Mouse (Mus musculus): ENCODE measurements around the gene Kctd21. TPM values are rescaled to one million over a fixed set of nuclear protein-coding genes. Genes with fewer than 3 reads are reported as not detected.

The Kctd21 gene
- polyA plus RNA-seq, 1 experiment, result not detected

DNA sequence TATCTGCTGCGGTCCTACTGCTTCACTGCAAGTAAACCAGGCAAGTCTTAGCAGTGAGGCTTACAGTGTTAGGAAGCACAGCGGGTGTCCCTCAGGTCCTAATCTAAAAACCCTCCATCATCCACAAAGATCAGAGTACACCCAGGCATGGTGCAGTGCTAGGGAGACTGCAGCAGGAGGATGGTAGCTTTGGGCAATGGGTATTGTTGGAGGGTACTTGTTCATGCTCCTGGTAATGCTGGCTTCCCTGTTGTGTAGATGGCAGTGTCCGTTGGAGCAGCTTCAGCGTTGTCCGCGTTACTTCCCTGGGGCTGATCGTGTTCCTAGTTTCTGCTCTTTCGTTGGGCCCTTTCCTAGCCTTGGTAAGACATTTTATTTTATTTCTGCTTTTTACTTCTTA lies 50.5 kb downstream of the Kctd21 start:
- TF ChIP-seq POLR2A (IDR thresholded peaks at IDR 0.05; ENCODE audit: insufficient read depth, low read depth, low read length) (no peak), CTCF (IDR thresholded peaks at IDR 0.05; ENCODE audit: insufficient read depth, low read depth, low read length) (no peak)
- H3K27ac ChIP-seq (ENCODE audit: insufficient read depth, low read depth, low read length), result no peak overlapping the region
- 0 out of 2 replicates have a peak, but pooled peaks cover 1% of the 10 kb centered on the region for H3K4me1 ChIP-seq (ENCODE audit: control insufficient read depth, insufficient read depth, low read length)
- 90% methylated on average over 8 of the region's 8 CpGs for WGBS
- H3K4me3 ChIP-seq (ENCODE audit: insufficient read depth, low read depth, low read length), result no peak overlapping the region

DNA sequence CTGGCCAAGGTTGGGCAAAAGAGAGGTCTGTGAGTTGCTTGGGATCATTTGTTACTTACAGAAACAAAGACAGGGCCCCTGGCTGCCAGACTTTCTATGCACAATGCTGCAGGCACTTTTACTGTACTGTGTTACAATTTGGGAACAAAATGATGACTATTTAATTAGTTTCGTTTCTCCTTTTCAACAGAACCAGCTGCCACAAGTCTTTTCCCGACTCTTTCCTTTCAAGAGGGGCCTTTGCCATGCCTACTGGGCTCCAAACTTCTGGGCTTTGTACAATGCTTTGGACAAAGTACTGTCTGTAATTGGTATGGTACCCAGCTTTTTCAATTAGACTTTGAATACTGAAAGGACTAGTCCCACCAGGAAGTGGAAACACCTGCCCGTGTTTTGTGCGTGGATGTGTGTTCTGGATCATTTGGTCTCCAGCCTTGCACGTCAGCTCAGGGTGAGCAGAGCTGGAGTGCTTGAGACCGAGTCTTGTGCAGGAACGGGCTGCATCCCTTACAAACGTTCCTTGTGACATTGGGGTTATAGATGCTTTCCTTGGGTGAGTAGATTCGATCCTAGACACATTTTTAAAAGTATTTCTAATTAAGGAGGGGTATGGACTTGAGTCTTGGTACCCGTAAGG lies 51.5 kb downstream of the Kctd21 start:
- TF ChIP-seq POLR2A (IDR thresholded peaks at IDR 0.05; ENCODE audit: insufficient read depth, low read depth, low read length) (no peak), CTCF (IDR thresholded peaks at IDR 0.05; ENCODE audit: insufficient read depth, low read depth, low read length) (no peak)
- Histone ChIP-seq H3K4me1 (ENCODE audit: control insufficient read depth, insufficient read depth, low read length) (0 out of 2 replicates have a peak, but pooled peaks cover 2% of the 10 kb centered on the region), H3K4me3 (ENCODE audit: insufficient read depth, low read depth, low read length) (no peak overlapping the region), H3K27ac (ENCODE audit: insufficient read depth, low read depth, low read length) (no peak overlapping the region)
- WGBS, result 52% methylated on average over 10 of the region's 10 CpGs

DNA sequence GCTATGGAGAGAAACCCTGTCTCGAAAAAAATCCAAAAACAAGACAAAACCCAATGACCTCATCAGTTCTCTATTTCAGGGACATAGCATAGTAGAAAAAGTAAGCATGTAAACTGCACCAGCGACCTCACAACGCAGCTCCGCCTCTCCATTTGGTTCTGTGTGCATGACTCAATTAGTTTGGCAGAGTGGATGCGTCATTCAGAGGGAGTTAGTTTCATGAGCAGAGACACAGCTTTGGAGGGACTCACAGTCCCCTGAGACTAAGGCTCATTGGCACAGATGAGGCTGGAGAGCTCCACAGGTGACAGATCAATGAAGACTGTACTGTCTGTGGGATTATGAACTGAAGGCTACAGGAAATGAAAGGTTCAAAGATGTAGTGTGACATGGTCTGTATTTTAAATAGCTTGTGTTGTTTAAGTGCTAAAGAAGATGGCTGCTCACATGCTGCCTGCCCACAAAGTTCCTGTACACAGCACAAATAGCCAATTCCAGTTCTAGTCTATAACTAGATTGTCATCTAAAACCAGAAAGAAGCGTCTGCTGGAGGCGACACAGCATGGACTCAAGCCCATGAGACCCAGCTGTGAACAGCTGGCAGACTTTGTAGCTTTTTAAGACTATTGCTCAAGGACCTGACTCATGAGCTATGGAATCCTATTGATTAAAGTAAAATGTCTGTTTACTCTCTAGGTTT lies 54.1 kb downstream of the Kctd21 start:
- Histone ChIP-seq H3K27ac (ENCODE audit: insufficient read depth, low read depth, low read length) (no peak overlapping the region), H3K4me3 (ENCODE audit: insufficient read depth, low read depth, low read length) (no peak overlapping the region), H3K4me1 (ENCODE audit: control insufficient read depth, insufficient read depth, low read length) (0 out of 2 replicates have a peak, but pooled peaks cover 2% of the 10 kb centered on the region)
- no peak for TF ChIP-seq POLR2A (IDR thresholded peaks at IDR 0.05; ENCODE audit: insufficient read depth, low read depth, low read length)
- no peak for TF ChIP-seq CTCF (IDR thresholded peaks at IDR 0.05; ENCODE audit: insufficient read depth, low read depth, low read length)
- 65% methylated on average over 7 of the region's 7 CpGs for WGBS

- TF ChIP-seq CTCF (IDR thresholded peaks at IDR 0.05; ENCODE audit: insufficient read depth, low read depth, low read length), result no peak
- TF ChIP-seq POLR2A (IDR thresholded peaks at IDR 0.05; ENCODE audit: insufficient read depth, low read depth, low read length), result no peak
- WGBS, result 47% methylated on average over 5 of the region's 5 CpGs
- no peak overlapping the region for H3K4me3 ChIP-seq (ENCODE audit: insufficient read depth, low read depth, low read length)
- 0 out of 2 replicates have a peak overlapping the region, but pooled peaks have one; percentile 36 for H3K27ac ChIP-seq (ENCODE audit: insufficient read depth, low read depth, low read length)
- H3K4me1 ChIP-seq (ENCODE audit: control insufficient read depth, insufficient read depth, low read length), result 0 out of 2 replicates have a peak, but pooled peaks cover 2% of the 10 kb centered on the region
Observed at GRCm38 (mm10) chr7:97386806-97387370, 54.8 kb downstream of the Kctd21 start.

DNA sequence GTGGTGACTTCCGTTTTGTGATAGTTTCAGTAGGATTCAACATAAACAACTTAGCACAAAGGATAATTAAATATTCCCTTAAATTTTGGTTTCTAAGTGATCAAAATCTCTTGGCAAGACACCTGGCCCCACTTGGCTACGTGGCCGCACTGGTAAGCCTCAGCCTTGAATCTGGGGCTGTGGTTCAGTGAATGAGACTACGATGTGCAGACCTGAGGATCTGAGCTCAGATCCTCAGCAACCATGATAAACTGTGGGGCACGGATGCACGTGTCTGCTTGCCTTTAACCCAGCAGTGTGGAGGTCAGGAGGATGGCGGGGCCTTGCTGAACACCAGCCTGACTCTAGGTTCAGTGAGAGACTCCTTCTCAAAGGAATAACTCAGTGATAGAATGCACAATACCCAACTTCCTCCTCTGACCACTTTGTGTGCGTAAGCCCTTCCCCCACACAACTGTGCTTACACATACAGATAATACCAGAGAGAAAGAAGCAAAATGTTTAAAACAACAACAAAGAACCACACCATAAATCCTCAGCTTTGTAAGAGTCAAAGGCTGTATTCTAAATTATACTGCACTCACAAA lies 55.5 kb downstream of the Kctd21 start:
- Histone ChIP-seq H3K4me3 (ENCODE audit: insufficient read depth, low read depth, low read length) (no peak overlapping the region), H3K27ac (ENCODE audit: insufficient read depth, low read depth, low read length) (no peak overlapping the region), H3K4me1 (ENCODE audit: control insufficient read depth, insufficient read depth, low read length) (0 out of 2 replicates have a peak, but pooled peaks cover 2% of the 10 kb centered on the region)
- TF ChIP-seq POLR2A (IDR thresholded peaks at IDR 0.05; ENCODE audit: insufficient read depth, low read depth, low read length), result no peak
- WGBS, result 76% methylated on average over 8 of the region's 8 CpGs

GRCm38 (mm10) chr7:97388541-97388940 lies 56.4 kb downstream of the Kctd21 start:
- Histone ChIP-seq H3K4me1 (ENCODE audit: control insufficient read depth, insufficient read depth, low read length) (0 out of 2 replicates have a peak, but pooled peaks cover 2% of the 10 kb centered on the region), H3K4me3 (ENCODE audit: insufficient read depth, low read depth, low read length) (no peak overlapping the region), H3K27ac (ENCODE audit: insufficient read depth, low read depth, low read length) (no peak overlapping the region)
- WGBS, result 91% methylated on average over 4 of the region's 4 CpGs
- TF ChIP-seq CTCF (IDR thresholded peaks at IDR 0.05; ENCODE audit: insufficient read depth, low read depth, low read length) (no peak), POLR2A (IDR thresholded peaks at IDR 0.05; ENCODE audit: insufficient read depth, low read depth, low read length) (no peak)

GRCm38 (mm10) chr7:97391293-97392078 lies 59.4 kb downstream of the Kctd21 start:
- whole genome bisulfite sequencing, result 43% methylated on average over 13 of the region's 13 CpGs
- Histone ChIP-seq H3K4me1 (ENCODE audit: control insufficient read depth, insufficient read depth, low read length) (0 out of 2 replicates have a peak, but pooled peaks cover 2% of the 10 kb centered on the region), H3K4me3 (ENCODE audit: insufficient read depth, low read depth, low read length) (no peak overlapping the region), H3K27ac (ENCODE audit: insufficient read depth, low read depth, low read length) (no peak overlapping the region)
- TF ChIP-seq POLR2A (IDR thresholded peaks at IDR 0.05; ENCODE audit: insufficient read depth, low read depth, low read length), result no peak
- TF ChIP-seq CTCF (IDR thresholded peaks at IDR 0.05; ENCODE audit: insufficient read depth, low read depth, low read length), result no peak

DNA sequence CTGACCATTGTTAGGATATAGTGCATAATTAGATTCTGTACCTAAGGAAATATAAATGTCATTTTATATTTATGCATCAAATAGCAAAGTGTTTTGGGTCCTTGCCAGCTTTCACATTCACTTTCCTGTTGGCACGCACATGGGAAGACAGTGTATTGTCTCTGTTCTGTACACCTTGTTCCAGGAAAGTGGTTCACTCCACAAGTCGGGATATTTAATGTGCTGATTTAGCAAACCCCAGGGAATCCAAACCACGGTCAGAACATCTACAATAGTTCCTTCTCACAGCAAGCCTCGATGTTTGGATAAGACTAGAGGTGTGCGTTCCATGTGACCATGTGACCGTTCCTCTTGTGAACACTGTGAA lies 59.9 kb downstream of the Kctd21 start:
- H3K4me1 ChIP-seq (ENCODE audit: control insufficient read depth, insufficient read depth, low read length), result 0 out of 2 replicates have a peak, but pooled peaks cover 2% of the 10 kb centered on the region
- H3K27ac ChIP-seq (ENCODE audit: insufficient read depth, low read depth, low read length), result no peak overlapping the region
- WGBS, result 47% methylated on average over 6 of the region's 6 CpGs
- no peak for TF ChIP-seq POLR2A (IDR thresholded peaks at IDR 0.05; ENCODE audit: insufficient read depth, low read depth, low read length)
- no peak for TF ChIP-seq CTCF (IDR thresholded peaks at IDR 0.05; ENCODE audit: insufficient read depth, low read depth, low read length)
- no peak overlapping the region for H3K4me3 ChIP-seq (ENCODE audit: insufficient read depth, low read depth, low read length)
